Mouse (Mus musculus): ENCODE data around the gene A930004D18Rik.

DNA sequence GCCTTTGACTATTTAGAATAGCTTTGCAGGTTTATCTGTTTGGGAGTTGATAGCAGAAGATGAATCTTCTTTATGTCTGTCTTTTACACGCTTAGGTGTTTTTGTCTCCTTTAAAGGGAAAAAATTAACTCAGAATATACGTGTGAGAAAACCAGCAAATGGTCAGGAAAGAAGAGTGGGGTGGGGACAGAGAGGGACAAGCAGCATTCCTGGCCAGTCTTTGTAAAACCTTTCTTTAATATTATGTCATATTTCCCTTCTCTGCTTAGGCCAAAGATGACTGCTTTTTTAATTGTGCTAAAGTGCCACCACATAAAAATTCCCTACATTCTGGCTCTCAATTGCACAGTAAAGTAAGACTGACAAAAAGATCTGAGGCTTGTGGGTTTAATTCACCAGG, 21.5 kb upstream of the A930004D18Rik start:
- TF ChIP-seq POLR2A (IDR thresholded peaks at IDR 0.05; ENCODE audit: insufficient read depth, low read length) (no peak), EP300 (IDR thresholded peaks at IDR 0.05; ENCODE audit: insufficient read depth, low read depth, low read length) (no peak), CTCF (IDR thresholded peaks at IDR 0.05; ENCODE audit: low read depth, low read length) (no peak)
